Mouse (Mus musculus) testis, postnatal 14 days (tissue): ENCODE data around the gene Clcn7.
A peak's percentile ranks its signal among the peaks of the same experiment; 100 is the strongest.
"Not testable (repeated sequence)": the region's sequence is repeated elsewhere in the genome, so short reads cannot be mapped to it uniquely, and the experiment has no call there.

Source experiments
- DNase-seq: peaks from one replicate; pipeline ENCODE4 v3.0.0; 2021; ENCODE audit warnings: low spot score

Gene Clcn7

DNA sequence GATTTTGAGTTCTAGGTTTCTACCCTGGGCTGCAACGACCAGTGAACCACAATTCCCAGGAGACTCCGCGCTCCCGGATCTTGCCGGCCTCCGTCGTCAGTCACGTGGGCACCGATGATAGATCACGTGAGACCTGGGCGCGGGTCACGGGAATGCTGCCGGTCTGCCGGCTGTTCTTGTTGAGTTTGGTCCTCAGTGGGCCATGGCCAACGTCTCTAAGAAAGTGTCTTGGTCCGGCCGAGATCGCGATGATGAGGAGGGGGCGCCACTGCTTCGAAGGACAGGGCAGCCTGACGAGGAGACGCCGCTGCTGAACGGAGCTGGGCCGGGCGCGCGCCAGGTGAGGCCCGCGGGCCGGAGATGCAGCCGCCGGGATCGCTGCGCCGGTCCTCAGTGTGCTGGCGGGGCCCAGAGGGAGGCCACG lies at the start of gene Clcn7:
Gene Clcn7, plus strand, starts transcription at position 117 of the 424 bp plus-strand sequence.
- DNase-seq = peak; percentile 94

DNA sequence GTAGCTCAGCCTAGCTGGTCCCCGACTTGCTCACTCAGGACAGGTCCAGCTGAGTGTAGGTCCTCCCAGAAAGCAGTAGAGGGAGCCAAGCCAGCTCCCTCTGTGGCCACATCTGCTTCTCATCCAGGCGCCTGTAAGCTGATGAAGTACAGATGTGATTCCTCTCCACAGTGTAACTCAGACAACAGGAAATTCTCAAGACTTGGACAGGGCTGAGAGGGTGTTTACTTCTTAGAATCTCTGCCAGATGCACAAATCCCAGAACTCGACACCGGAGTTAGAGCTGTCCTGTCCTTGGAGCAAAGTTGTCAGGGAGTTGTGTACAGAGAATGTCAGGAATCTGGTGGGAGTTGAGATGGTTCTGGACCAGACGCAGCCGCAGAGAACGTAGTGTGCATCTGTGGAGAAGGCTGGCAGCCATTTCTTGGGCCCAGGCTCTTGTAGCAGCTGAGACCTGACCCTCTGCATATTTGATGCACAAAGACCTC lies 49.7 kb upstream of the Clcn7 start, which contains the start of gene Tmem204:
Gene Tmem204, minus strand, starts transcription at position 148 of the 488 bp plus-strand sequence.
- DNase-seq = peak; percentile 65

DNA sequence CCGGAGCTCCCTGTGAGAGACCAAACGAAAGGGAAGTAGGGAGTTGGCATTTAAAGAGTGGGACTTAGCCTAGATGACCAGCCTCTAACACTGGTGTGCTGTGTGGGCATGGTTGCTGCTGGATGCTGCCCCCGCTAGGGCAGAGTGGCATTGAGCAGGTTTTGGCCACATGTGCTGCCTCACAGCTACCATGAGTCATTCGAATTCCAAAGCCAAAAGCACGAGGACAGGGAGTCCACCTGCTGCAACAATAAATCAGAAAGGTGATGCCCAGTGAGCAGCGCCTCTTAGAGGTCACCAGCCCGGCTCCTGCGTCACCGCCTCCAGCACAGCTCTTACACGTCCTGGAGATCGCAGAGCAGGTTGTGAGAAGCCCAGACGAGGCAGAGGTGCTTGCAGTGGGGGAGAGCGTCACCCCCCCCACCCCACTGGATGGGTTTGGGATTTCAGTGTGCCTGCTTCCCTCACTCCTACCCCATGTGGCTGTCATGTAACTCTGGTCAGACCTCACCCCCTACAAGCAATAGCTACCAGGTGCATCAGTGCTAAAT lies 48.3 kb upstream of the Clcn7 start:
- DNase-seq = no peak

DNA sequence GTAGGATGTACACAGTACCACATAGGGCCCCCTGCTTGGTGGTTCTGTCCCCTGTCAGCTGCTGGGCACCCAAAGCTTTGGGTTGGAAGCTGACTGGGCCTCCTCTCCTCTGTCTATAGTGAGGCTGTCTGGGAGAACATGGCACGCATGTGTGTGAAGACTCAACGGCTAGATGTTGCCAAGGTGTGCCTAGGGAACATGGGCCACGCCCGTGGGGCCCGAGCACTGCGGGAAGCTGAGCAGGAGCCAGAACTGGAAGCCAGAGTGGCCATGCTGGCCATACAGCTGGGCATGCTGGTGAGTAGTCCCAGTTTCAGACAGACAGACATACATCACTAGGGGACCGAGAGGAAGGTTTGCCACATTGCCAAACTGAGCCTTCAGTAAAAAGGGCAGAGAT lies 46.5 kb upstream of the Clcn7 start:
- DNase-seq = no peak

DNA sequence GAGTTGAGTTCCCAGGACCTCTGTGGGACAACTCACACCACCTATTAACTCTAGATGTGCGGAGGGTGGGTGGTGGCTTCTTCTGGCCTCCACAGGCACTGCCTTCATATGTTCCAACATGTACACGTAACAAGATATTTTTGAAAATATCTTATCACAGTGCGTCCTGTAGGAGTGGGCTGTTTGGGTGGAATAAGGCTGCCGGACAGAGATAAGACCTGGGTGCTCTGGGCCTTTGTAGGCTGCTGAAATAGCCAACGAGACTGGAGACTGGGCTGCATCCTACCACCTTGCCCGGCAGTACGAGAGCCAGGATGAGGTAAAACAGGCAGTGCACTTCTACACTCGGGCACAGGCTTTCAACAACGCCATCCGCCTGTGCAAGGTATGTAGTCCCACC lies 44.0 kb upstream of the Clcn7 start:
- DNase-seq = no peak

DNA sequence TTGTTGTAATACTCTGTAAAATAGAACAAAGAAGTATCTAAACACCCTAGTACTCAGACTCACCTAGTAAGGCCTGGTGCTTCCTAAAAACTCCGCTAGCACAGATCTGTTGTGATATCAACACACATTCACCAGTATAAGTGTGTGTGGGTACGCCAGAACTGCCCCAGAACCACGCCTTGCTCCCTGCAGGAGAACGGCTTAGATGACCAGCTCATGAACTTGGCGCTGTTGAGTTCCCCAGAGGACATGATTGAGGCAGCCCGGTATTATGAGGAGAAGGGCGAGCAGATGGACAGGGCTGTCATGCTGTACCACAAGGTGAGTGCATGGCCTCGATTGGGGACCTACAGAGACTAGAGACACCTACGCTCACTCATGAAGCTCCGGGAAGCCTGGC lies 42.7 kb upstream of the Clcn7 start:
- no peak for DNase-seq

DNA sequence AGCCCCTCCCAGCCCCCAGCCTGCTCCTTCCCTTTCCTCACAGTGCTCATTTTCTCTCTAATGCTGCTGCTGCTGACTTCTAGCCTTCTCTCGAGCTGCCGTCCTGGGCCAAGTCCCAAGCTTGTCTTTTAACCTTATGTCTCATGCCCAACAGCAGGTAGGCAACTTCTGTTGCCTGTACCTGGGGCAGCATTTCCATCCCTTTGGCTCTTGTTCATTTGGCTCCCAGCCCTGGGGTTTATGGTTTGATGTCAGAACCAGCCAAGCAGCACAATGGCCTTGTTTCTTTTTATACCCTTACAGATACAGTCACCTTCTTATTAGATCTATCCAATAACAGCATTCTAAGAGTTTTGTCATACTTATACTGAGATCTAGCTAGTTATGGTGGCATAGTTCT lies 37.0 kb upstream of the Clcn7 start:
- no peak for DNase-seq

DNA sequence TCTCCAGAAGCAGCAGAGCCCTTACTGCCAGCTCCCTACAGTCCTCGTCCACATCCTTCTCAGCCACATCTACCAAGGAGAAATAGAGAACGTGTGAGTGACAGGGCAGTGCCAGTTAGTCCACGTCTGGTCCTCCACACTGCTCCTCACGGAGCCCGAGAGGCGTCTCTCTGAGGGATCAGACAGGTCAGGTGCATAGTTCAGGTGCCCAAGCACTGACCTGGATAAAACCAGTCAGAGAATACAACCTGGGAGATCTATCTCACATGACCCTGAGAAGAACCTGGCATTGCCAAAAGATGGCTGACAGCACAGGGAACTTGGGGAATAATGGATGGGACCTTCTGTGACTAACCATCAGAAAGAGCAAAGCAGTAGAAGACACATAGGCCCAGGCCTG lies 33.1 kb upstream of the Clcn7 start:
- DNase-seq = no peak

DNA sequence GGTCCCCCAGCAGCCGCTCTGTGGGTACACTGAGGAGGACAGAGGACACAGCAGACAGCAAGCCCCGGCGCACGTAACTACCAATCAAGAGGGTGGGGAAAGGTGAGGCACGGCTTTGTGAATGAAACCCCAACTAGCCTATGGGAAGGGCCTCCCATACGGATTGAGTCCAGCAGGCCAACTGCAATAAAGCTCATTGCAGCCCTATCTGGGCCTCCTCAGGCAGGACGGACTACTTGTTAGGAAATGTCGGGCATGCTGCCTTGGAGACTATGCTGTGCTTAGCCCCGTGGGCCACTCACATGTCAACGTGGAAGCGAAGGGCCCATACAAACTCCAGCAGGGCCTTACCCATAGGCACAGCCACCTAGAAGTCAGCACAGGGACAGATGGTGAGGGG lies 31.9 kb upstream of the Clcn7 start:
- no peak for DNase-seq

DNA sequence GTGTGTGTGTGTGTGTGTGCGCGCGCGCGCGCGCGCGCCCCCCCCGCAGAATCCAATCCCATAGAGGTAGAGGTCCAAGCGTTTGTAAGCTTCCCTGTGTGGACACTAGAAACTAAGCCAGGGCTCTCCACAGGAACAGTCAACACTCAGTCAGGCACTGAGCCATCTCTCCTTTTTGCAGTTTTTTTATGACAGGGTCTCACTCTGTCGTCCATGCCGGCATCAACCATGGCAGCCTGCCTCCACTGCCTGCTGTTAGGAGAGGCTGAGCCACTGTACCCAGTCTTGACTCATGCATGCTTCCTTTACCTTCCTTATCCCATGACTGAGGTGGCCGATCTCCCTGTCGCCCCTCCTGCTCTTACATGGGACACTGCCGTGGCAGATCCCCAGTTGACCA lies 25.4 kb upstream of the Clcn7 start:
- no peak for DNase-seq

DNA sequence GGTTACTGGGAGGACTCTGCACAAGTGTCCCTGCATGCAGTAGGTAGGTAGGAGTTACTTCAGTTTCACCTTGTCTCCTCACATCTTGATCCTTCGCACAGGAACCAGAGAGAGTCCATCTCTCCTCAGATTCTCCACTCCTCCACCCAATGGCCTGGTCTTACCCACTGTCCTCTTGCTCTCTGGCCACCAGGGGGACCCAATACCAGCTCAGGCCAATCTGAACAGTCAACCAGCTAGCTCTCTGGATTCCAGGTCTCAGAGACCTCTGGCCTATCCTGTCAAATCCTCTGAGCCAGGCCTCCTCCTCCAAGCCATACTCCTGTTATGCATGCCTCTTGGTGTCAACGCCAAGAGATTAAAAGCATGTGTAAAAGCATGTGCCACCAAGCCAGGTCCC lies 23.6 kb upstream of the Clcn7 start:
- DNase-seq = no peak

DNA sequence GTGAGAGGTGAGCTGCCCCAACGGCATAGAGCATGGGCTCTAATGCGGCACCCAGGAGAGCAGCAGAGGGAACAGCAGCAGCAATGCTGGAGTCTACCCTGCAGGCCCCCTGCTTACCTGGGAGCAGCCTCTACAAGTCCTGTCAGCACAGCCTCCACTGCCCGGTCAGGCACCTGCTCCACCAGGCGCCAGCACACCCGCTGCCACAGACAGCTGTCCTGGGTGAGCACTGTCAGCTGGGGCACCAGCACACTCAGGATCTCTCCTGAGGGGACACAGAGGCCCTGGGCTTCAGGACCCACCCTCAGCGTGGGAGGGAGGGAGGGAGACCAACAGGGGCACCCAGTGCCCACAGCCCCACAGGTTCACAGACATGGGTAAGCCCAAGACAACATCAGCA lies 22.6 kb upstream of the Clcn7 start:
- no peak for DNase-seq

DNA sequence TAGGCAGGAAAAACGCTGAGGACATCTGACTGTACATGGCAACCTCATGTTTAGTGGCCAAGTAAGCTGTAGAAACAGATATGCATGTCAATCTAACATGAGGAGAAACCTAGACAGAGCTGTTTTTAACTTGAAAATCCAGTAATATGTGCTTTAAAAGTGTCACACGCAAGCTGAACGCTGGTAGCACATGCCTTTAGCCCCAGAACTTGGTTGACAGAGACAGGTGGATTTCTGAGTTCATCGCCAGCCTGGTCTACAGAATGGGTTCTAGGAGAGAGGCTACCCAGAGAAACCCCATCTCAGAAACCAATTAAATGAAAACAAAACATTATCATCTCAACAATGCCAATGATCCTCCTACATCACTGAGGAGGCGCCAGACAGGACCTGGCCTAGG lies 22.0 kb upstream of the Clcn7 start:
- DNase-seq = no peak

DNA sequence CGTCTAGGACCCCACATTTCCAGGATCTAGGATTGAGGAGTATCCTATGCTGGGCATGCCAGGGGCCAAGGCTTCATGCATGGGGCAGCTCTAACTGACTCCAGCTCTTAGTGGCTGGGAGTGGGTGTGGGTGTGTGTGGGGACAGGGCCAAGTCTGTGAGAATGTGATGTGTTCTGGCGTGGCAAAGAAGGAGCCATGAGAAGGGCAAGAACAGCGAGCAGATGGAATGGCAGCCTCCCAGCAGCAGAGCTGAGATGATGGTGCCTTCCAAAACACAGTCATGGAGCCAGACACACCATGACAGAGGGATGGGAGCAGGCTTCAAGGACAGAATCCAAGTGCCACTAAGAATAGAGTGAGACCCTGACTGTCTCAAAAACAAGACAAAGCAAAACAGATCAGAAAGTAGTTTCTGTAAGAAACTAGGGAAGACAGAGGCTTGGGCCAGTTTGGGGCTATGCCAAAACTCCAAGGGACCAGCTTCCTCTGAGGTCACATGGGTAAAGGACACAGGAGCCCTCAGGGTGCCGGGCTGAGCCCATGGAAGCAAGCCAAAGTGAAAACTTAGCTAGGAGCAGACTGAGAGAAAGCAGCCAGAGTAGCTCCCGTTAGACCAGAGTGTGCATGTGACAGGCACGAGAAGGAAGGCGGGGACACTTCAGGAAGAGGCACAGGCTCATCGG lies 21.3 kb upstream of the Clcn7 start:
- DNase-seq = no peak

DNA sequence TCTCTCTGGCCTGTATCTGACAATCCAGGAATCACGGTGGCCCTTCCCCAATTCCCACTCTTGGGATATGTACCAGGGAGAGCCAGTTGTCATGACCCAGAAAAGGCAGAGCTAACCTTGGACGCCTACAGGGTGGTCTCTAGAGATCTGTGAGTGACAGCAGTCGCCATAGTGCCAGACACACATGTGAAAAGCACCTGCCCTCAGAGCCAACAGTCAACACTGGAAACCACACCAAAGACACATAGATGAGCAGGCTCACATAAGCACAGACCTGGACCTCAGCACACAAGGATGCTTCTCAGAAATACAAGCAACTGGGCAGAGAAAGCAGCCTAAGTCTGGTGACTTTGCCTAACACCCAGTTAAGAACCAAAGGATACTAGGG lies 20.8 kb upstream of the Clcn7 start:
- DNase-seq = no peak

DNA sequence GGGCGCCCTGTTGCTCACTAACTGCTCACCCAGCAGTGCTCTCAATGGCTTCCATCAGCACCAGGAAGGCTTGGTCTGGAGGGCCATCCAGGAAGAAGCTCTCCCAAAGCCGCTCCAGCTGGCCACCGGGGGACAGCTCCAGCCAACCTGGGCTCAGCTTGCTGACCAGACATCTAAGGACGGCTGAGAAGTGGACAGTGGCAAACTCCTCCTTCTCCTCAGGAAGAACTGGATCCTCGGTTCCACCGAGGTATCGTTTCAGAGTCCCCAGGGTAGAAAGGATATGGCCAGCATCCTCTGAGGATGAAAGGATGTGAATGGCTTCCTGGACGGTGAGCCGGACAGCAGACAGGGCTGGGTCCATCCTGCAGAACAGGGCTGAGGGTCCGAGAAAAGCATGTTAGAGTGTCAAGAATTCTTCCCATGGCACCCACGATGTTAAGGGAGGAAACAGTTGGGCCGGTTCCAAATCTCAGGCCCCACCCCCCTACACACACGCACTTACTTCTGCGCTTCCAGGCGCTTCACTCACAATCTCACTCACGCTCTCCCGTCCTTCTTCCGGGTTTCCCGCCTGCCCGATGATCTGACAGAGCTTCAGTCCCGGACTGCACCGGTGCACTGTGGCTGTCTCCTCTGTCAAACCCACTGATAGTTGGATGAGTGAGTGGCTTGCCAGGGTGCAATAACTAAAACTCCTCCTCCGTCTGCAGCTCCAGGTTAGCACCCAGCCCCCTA lies 18.1 kb upstream of the Clcn7 start:
- no peak for DNase-seq

DNA sequence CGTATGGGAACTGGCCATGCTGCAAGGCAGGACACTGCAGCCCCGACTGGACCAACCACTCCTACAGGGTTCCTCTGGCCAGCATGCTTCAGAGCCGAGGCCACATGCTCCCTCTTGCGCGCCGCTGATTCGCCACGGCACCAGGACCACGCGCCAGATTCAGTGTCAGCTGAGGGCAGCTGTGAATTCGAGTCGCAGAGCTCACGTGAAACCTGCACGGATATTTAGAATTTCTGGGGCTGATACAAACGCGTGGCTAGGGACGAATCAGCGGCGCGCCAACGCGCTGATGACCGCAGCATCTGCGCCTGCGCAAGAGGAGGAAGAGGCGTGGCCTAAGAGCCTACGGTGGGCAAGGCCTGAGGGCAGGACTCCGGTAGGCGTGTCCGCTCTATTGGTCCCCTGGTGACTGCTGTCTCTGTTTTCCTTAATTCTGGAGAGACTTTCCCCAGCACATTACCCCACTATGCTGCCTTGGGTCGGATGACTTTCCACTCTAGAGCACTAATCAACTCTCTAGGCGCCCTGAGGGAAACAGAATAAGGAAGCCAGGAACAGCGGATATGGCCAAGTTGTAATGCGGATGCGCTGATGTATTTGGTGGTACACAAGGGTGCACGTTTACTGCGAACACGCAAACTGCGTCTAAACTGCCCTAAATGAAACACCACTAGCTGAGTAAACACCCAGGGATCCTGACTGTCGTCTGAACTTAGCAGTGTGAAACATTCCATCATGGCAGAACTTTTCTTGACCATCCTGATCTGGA lies 17.3 kb upstream of the Clcn7 start, which contains the start of gene Telo2:
Gene Telo2, minus strand, starts transcription at position 304 of the 769 bp plus-strand sequence.
- peak; percentile 94 for DNase-seq

DNA sequence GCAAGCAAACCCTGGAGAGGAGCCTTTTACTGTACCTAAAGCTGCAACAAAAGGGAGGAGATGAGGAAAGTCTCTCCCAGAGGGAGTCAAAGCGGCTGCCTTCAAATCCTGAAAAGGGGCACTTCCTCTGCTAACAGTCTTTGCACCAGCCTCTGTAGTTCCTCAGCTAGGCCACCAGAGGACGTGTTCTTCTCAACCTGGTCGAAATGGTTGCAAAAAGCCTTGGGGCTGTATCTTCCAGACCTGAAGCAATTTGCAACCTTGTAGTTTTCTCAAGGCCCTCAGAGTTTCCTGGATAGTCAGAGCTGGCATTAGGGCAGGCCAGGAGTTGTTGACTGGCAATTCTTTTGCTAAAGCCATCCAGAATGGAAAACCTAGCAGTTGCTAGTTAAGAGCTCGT lies 15.9 kb upstream of the Clcn7 start:
- peak; percentile 79 for DNase-seq

DNA sequence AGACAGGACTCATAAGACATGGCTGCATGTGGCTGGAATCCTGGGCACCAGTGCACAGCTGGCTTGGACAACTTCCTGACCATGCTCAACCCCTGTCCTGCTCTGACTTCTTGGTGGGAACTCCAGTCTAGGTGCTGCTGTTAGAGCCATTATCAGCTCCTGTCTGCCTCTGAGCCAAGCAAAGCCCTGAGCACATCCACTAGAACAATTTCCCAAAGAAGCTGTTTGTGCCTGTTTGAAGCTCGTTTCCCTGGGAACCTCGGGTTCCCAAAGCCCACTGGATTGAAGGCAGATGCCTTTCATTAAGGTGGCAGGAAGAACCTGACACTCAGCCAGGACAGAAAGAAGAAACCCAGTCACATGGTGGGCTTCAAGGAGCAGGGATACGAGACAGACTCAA lies 12.8 kb upstream of the Clcn7 start, which contains the start of gene Ptx4:
Gene Ptx4, plus strand, starts transcription at position 355 of the 400 bp plus-strand sequence.
- no peak for DNase-seq

DNA sequence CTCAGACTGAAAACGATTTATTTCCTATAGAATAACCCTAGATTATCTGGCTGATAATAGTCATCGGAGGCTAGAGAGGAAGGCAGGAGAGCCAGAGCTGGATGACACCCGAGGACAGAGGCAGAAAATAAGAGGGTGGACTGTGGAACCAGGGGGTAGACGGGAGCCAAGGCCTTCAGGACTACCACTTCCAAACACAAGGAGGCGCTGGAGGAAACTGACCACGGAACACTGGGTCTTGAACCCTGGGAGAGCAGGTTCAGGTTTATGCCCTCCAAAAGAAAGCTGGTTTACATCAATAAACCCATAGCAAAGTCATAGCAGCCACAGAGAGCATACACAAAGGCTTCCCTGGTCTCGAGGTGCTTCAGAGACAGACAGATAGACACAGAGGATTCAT lies 9.2 kb upstream of the Clcn7 start:
- no peak for DNase-seq

DNA sequence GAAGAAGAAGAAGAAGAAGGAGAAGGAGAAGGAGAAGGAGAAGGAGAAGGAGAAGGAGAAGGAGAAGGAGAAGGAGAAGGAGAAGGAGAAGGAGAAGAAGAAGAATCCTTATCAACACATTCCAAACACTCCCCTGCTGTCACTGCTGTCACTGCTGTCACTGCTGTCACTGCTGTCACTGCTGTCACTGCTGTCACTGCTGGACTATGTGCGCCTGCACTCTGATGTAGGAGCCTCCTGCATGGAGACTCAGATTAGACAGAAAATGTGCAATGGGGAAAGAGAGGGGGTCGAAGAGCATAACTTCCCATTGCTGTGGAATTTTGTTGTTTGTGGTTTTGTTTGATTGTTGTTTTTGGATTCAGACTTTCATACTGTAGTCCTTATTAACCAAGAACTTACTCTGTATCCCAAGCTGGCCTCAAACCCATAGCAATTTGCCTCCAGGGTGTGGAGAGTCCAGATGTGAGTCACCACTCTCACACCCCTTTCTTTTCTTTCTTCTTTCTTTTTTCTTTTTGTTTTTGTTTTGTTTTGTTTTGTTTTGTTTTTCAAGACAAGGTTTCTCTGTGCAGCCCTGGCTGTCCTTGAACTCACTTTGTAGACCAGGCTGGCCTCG lies 7.6 kb upstream of the Clcn7 start:
- not testable (repeated sequence) for DNase-seq

DNA sequence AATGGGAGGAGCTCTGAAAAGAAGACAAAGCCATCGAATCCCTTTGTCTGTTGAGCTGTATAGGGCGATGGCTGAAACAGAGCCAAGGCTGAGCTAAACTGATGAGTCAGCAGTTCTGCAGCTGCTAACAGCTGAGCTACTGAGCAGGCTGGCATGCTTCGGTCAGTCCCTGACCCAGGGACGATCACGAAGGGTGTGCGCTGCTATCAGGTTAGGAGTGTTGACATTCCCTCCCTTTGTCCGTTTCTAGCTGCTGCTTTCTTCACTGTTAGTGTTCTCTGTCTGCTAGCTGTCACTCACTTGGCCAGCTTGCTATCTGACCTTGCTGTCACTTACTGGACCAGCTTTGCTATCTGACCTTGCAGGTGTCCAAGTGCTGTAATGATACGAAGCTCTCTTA lies 6.1 kb upstream of the Clcn7 start:
- peak; percentile 64 for DNase-seq
